Mouse (Mus musculus) WW6 (cell line): ENCODE data around the gene Svs5.

ENCODE experiments used
- DNase-seq: peaks from one replicate; pipeline ENCODE4 v3.0.0-alpha.2; 2013; ENCODE audit warnings: low read depth, low spot score

Gene Svs5

GRCm38 (mm10) chr2:164377478-164378426 is 45.2 kb downstream of the Svs5 start:
- no peak for DNase-seq

GRCm38 (mm10) chr2:164381726-164382125 is 49.2 kb downstream of the Svs5 start:
- DNase-seq = peak; percentile 74

GRCm38 (mm10) chr2:164382971-164383370 is 50.4 kb downstream of the Svs5 start:
- no peak for DNase-seq
